Mouse (Mus musculus): Measurements from ENCODE around the gene Neurl1a. TPM values are rescaled to one million over a fixed set of nuclear protein-coding genes. Genes with fewer than 3 reads are reported as not detected.
"Not testable (repeated sequence)": the region's sequence is repeated elsewhere in the genome, so short reads cannot be mapped to it uniquely, and the experiment has no call there.

Neurl1a gene
- total RNA-seq (2015; ENCODE audit: low replicate concordance), result not detected in 2 replicates
- not detected in 2 replicates for total RNA-seq (2017; ENCODE audit: low replicate concordance)

DNA sequence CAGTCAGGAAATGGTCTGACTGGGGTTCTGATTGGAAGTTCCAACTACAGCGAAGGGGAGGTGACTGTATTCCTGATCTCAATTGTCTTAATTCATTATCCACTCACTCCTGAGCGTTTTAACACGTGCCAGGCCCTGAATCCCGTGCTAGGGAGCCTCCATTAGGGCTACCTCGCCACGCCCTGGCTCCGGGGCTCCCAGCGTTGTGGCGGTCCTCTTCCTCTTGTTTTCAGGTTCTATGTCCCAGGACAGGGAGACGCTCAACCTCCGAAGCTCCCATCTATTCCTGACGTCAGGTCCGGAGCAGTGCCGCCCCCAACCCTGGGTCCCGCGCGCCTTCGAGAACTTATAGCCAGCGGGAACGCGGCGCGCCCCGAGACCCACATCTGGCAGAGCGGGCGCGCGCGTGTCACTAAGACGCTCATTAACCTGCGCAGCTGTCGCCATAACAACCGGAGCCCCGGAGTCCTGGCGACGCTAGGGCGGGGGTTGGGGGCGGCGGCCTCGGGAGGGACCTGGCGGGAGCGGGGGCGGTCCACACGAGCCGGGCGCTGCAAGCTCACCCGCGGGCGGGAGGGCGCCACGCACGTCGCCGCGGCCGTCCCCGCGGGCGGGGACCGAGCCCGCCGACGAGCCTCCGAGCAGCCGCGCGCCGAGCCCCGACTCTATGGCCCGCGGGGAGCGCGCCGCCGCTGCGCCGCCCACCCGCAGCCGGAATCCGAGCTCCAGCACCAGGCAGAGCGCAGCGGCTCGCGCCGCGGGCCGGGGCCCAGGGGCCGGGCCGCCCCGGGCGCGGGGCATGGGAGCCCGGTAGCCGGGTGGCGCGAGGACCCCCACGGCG, at the start of gene Neurl1a:
Gene Neurl1a, plus strand, starts transcription at position 390 of the 841 bp plus-strand sequence.
- ATAC-seq (replicated peaks; ENCODE audit: low FRiP score, poor library complexity, severe bottlenecking), result no peak

DNA sequence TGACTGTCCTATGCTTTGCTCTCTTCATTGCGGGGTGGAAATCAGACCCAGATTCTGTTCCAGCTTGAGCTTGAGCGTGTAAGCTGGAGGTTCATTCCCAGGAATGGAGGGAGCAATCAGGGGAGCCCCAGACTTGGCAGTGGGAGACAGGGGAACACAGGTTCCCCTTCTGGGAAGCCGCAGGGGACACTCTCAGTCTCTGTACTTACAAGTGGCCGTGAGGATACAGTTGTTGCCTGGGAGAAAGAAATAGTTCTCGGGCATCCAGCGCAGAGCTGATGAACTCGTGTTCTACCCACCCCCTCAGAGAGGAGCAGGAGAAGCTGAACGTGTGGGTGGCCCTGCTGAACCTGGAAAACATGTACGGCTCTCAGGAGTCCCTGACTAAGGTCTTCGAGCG, 49.8 kb upstream of the Neurl1a start:
- ATAC-seq (replicated peaks; ENCODE audit: low FRiP score, poor library complexity, severe bottlenecking), result no peak

DNA sequence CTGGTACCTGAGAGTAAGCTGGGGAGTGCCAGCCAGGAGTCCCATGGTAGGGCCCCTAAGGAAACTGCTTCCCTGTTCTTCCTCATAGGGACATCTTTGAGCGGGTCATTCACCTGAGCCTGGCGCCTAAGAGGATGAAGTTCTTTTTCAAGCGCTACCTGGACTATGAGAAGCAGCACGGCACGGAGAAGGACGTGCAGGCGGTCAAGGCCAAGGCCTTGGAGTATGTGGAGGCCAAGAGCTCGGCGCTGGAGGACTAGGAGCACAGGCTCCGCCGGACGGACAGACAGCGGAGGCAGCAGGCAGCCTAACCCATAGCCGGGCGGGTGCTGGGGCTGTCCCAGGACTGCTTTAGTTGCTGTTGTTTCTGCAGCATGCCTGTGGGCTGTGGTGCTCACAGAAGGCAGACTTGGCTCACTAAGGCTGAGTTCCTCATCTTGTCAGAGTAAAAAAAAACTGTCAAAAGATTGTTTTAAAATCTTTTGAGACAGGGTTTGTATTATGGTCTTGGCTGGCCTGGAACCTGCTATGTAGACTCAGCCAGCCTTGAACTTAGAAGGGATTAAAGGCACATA, 48.0 kb upstream of the Neurl1a start:
- no peak for ATAC-seq (replicated peaks; ENCODE audit: low FRiP score, poor library complexity, severe bottlenecking)

DNA sequence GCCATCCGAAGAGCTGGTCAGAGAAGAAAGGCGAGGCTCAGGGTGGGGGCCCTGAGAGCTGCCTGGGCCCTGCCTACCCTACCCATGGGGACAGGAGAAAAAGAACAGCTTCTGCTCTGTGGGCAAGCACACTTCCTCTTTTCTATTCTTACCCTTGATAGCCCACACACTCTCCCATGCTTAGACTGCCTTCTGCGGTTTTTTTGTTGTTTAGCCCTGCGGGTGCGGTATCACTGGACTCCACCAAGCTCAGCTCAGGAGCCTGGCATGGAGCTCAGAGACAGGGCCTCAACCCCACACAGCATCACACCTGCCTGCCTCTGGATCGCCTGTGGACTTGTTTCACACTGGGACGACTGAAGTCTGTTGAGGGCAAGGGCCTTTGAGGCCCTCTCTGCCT, 45.5 kb upstream of the Neurl1a start:
- no peak for ATAC-seq (replicated peaks; ENCODE audit: low FRiP score, poor library complexity, severe bottlenecking)

GRCm38 (mm10) chr19:47135568-47135967, 43.1 kb upstream of the Neurl1a start:
- no peak for ATAC-seq (replicated peaks; ENCODE audit: low FRiP score, poor library complexity, severe bottlenecking)

GRCm38 (mm10) chr19:47136170-47136569, 42.5 kb upstream of the Neurl1a start:
- ATAC-seq (replicated peaks; ENCODE audit: low FRiP score, poor library complexity, severe bottlenecking), result no peak

DNA sequence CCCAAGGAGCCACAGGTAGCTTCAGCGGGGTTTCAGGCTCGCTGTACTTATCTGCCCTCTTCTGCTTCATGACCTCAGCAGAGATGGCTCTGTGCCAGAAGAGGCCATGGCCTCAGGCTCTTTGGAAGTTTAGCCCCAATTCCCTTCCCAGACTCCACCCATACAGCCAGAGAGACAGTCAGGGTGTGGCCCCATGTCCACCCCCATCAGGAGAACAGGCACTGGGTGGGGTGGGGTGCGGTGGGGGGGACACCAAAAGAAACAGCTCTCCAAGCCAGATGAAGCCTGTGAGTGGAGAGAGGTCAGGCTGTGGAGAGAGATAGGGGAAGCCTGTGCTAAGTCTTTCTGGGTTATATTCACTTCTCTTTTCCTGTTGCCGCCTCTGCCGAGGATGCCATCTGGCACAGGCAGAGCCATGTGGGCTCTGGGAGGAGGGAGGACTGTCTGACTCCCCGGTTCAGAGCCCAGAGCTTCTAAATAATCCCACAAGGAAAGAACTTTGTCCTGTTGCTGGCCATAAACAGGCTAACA, 41.5 kb upstream of the Neurl1a start:
- no peak for ATAC-seq (replicated peaks; ENCODE audit: low FRiP score, poor library complexity, severe bottlenecking)

DNA sequence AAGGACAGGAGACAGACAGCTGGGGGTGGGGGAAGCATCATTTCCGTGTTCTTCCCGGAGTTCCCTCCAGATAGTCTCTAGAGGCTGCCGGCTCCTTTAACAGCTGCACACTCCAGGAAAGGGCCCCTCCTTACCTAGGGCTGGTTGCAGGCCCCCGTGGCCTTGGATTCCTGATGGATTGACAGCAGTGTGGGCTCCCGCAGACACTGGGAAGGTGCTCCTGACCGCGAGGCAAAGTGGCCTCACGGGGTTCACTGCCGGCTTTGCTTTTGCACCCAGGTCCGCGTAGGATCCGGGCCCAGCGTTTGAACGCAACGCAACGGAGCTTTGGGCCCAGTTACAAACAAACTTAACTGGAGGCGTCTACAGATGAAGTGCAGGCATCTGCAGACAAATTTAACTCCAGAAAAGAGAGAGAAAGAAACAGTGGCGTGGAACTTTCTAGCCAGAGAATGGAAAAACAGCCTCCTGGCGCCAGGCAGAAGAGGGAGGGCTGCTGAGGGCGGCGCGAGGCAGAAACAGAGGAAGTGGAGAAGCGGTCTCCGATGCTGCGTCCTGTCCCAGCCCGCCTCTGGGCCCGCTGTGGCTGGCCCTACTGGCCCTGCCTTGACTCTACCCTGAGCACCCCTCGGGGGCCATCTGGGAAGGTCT, 40.7 kb upstream of the Neurl1a start, which contains the start of gene Calhm2:
Gene Calhm2, minus strand, starts transcription at position 524 of the 651 bp plus-strand sequence.
- ATAC-seq (replicated peaks; ENCODE audit: low FRiP score, poor library complexity, severe bottlenecking), result no peak

DNA sequence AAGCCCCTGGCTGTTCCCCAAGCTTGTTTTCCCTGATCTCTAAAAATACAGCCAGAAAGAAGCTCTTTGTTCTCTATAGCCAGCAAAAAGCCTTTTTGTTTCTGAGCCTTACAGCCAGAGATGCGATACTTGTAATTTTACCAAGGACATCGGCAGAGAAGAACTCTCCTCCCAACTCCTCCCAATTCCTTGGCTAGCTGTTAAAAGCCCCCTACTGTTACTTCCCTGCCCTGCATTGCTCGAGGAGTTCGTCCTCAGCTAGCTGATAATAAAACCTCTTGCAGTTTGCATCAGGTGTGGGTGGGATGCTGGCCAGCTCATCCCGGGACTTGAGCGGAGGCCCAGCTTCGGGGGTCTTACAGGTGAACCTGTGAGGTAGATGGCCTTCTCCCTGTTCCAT, 39.0 kb upstream of the Neurl1a start:
- ATAC-seq (replicated peaks; ENCODE audit: low FRiP score, poor library complexity, severe bottlenecking), result not testable (repeated sequence)

DNA sequence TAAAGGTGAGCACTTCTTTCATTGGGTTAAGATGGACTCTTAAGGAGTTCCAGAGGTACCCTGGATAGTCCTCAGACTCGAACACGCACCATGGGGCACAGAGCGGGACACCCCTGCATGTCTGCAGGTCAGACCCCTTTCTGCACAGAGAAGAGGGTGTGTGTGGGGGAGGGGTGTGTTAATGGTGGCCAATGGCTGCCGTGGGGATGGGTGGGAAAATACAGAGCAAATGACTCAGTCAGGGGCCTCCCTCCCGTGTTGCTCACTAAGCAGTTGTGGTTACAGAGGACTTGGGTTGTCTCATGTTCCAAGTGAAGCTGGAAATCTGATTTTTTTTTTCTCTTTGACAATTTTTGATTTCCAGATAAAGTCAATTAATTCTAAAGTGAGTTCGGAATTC, 36.2 kb upstream of the Neurl1a start:
- ATAC-seq (replicated peaks; ENCODE audit: low FRiP score, poor library complexity, severe bottlenecking), result no peak

DNA sequence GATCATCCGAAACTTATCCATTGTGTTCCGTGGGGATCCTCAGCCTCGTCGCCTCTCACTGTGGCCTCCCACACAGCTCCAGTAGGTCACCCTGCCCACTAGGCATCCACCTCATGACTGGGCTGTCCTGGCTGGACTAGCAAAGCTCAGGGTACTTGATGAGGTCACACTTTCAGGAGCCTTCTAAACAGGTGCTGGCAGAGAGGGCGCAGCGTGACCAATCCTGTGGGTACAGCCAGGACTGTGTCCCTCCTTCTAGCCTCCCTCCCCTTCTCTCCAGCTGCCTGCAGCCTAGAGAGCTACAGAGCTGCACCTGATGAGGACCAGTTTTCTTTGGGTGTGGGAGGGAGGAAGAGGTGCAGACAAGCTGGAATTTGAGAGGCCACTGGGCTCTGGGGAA, 34.5 kb upstream of the Neurl1a start, which contains the start of gene Calhm1:
Gene Calhm1, minus strand, starts transcription at position 101 of the 400 bp plus-strand sequence.
- no peak for ATAC-seq (replicated peaks; ENCODE audit: low FRiP score, poor library complexity, severe bottlenecking)

GRCm38 (mm10) chr19:47148267-47148847, 30.3 kb upstream of the Neurl1a start:
- no peak for ATAC-seq (replicated peaks; ENCODE audit: low FRiP score, poor library complexity, severe bottlenecking)

DNA sequence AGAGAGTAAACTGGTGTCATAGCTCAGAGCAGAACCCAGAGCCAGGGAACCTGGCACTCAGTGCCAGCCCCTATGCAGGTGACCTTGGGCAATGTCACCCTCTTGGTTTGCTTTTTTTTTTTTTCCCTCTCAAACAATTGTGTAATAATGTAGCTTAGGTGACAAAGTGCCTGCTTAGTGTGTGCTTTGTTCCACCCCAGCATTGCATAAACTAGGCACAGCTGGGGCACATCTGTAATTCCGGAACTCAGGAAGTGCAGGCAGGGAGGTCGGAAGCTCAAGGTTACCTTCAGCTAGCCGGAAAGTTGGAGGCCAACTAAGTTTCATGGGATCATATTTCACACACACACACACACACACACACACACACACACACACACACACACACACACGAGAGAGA, 28.8 kb upstream of the Neurl1a start:
- ATAC-seq (replicated peaks; ENCODE audit: low FRiP score, poor library complexity, severe bottlenecking), result no peak

DNA sequence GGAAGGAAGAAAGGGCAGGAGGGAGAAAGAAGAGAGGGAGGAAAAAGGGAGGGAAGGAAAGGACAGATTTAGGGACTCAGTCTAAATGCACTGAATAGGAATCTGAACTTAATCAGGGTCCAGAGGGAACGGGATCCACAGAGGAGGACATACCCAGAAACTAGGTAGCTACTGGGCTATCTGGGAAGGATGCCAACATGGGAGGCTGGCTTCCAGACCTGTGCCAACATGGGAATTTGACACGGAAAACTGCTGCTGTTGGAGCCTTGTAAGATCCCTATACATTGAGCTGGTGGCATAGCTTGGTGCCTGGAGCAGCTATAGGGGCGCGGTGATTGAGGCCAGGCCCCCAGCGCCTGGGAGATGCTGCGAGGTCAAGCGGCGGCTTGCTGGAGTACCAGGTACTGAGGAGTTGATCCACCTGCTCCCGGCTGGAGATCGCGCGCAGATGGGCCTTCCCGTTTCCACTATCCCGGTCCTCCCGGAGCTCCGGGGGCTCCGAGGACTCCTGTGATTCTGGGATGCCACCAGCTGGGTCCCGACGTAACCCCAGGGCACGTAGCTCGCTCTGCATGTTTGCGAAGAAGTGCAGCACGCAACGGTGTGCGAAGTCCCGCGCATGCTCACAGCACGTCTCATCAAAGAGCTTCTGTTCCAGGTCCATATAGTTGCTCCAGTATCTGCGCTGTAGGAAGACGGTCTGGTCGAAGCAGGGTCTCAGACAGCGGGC, 27.1 kb upstream of the Neurl1a start:
- ATAC-seq (replicated peaks; ENCODE audit: low FRiP score, poor library complexity, severe bottlenecking), result no peak

GRCm38 (mm10) chr19:47152062-47152369, 26.6 kb upstream of the Neurl1a start:
- ATAC-seq (replicated peaks; ENCODE audit: low FRiP score, poor library complexity, severe bottlenecking), result no peak

DNA sequence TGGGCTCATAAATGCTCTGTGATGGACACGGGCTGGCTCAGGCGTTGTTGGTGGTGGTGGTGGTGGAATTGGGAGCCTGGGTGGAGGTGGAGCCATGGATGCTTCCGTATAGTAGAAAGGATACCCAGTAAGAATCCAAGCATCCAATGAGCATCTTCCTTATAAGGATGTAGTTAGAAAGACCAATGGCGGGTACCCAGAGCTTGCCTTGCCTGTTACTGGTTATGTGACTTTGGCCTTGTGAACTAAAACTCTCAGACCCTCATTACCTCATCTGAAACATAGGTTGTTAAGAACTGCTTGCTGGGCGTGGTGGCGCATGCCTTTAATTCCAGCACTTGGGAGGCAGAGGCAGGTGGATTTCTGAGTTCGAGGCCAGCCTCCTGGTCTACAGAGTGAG, 24.9 kb upstream of the Neurl1a start:
- no peak for ATAC-seq (replicated peaks; ENCODE audit: low FRiP score, poor library complexity, severe bottlenecking)

- no peak for ATAC-seq (replicated peaks; ENCODE audit: low FRiP score, poor library complexity, severe bottlenecking)
Observed at GRCm38 (mm10) chr19:47157664-47158063, 21.0 kb upstream of the Neurl1a start, which contains the start of gene Calhm3. Gene Calhm3, minus strand, starts transcription at chr19:47157764.

DNA sequence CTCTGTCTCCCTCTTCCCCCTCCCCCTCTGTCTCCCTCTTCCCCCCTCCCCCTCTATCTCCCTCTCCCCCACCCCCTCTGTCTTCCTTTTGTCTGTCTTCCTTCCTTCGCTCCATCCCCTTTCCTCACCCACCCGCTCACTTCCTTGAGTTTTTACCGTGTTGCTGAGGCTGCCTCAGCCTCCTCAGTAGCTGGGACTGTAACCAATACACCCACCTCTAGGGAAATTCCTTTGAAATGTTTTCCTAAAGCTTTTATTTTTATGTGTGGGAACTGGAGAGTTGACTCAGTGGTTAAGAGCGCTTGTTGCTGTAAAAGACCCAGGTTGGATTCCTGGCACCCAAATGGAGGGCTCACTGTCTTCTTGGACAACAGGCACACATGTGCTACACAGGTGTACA, 17.0 kb upstream of the Neurl1a start:
- no peak for ATAC-seq (replicated peaks; ENCODE audit: low FRiP score, poor library complexity, severe bottlenecking)

DNA sequence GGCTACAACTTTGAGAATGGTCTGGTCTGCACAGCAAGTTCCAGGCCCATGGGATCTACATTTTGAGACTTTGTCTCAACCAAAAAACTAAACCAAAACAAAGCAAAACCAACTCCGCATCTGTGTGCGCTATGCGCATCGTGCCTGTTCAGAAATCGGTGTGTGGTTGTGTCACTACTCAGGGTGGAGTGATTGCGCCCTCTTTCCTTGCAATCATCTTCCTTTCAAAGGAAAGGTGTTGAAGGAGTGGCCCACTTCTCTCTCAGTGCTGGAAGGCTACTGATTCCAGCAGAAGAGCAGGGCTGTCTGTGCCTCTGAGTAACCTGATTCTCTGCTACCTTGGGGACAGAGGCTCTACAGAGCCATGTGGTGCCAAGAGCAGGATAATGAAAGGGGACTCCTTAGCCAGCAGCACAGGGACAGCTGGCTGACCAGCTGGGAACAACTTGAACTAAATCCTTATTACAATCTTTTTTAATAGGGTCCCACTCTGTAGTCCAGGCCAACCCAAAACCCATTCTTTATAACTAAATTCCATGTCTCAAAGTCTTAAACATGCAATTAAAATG, 15.4 kb upstream of the Neurl1a start:
- ATAC-seq (replicated peaks; ENCODE audit: low FRiP score, poor library complexity, severe bottlenecking), result no peak

Measured in erythroblast, adult 5-6 weeks (primary cell).